Mouse (Mus musculus) bone marrow, adult 2 months (tissue): Measurements from ENCODE around the gene Abracl. TPM values are rescaled to one million over a fixed set of nuclear protein-coding genes. Genes with fewer than 3 reads are reported as not detected.

Experiments used
- H3K27ac ChIP-seq: fragments of 200-500 bp; 2 replicates; pipeline ENCODE4 v1.5.1; 2012; ENCODE audit warnings: low read depth, mild to moderate bottlenecking, control low read depth, inconsistent platforms, low read length; ENCODE audit not compliant: control insufficient read depth, poor library complexity, insufficient read depth
- H3K4me1 ChIP-seq: fragments of 200-500 bp; 2 replicates; pipeline ENCODE4 v1.6.1; 2011; ENCODE audit warnings: low read length; ENCODE audit not compliant: control insufficient read depth, insufficient read depth
- H3K4me3 ChIP-seq: fragments of 200-500 bp; replicated peaks from 2 replicates; pipeline ENCODE3; 2011; ENCODE audit warnings: mild to moderate bottlenecking, low read depth, low read length, control low read depth; ENCODE audit not compliant: control insufficient read depth
- CTCF ChIP-seq: fragments of 200-500 bp; IDR thresholded peaks from 2 replicates; pipeline ENCODE4 v1.5.1; 2011; ENCODE audit warnings: low read length, control low read depth; ENCODE audit not compliant: control insufficient read depth, insufficient read depth
- POLR2A ChIP-seq: fragments of 200-500 bp; IDR thresholded peaks from 2 replicates; pipeline ENCODE4 v1.6.1; 2011; ENCODE audit warnings: low read depth, mild to moderate bottlenecking, control low read depth, low read length, borderline replicate concordance; ENCODE audit not compliant: control insufficient read depth
- WGBS: fragments of 180-500 bp; shearing (Covaris S2); methylation state at CpG from one replicate; pipeline ENCODE4 v1.1.7; 2018; 5-methylcytosine and 5-hydroxymethylcytosine counted together
- polyA plus RNA-seq: library from polyadenylated mRNA; stranded (reverse); fragments of >200 nt; gene quantifications from 2 replicates; pipeline ENCODE4 v1.2.4, GENCODE M21; 2011; ENCODE audit warnings: low replicate concordance; ENCODE audit not compliant: missing spikeins, insufficient read depth, insufficient read length

Abracl gene
- polyA plus RNA-seq, 1 experiment: 129 TPM

GRCm38 (mm10) chr10:18047380-18048146, 24.5 kb upstream of the Abracl start:
- WGBS: 80% methylated on average over 10 of the region's 10 CpGs
- Histone ChIP-seq H3K4me1 (no peaks in the 10 kb centered on the region), H3K4me3 (no peak overlapping the region), H3K27ac (no peak overlapping the region)
- TF ChIP-seq POLR2A: no peak
- no peak for TF ChIP-seq CTCF

- TF ChIP-seq CTCF: no peak
- TF ChIP-seq POLR2A: no peak
- H3K27ac ChIP-seq: no peak overlapping the region
- H3K4me1 ChIP-seq: no peaks in the 10 kb centered on the region
- no peak overlapping the region for H3K4me3 ChIP-seq
Measured at GRCm38 (mm10) chr10:18046380-18046779, 23.3 kb upstream of the Abracl start.

GRCm38 (mm10) chr10:18036849-18037248, 13.8 kb upstream of the Abracl start:
- TF ChIP-seq POLR2A (no peak), CTCF (no peak)
- WGBS: 79% methylated on average over 5 of the region's 5 CpGs
- no peak overlapping the region for H3K27ac ChIP-seq

DNA sequence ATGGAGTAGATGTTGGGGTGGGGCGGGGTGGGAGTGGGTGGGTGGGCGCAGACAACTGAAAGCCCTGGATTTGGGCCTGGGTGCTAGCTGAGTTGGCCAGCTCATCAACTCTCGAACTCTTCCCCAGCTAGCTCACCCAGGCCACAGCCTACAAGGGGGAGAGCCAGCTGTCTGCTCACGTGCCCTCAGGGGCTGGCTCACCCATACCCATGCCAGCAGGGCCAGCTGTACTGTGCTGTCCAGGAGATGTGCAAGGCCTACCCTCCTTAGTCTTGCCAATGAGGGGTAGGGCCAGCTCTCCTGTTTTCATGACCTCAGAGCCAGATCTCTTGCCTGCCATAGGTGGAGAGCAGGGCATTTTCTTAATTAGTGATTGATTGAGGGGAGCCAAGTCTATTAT, 11.3 kb upstream of the Abracl start:
- Histone ChIP-seq H3K4me3 (no peak overlapping the region), H3K4me1 (no peaks in the 10 kb centered on the region), H3K27ac (no peak overlapping the region)
- TF ChIP-seq POLR2A: no peak
- TF ChIP-seq CTCF: no peak
- 85% methylated on average over 4 of the region's 4 CpGs for WGBS

More at GRCm38 (mm10) chr10:18036849-18037248, 13.8 kb upstream of the Abracl start:
- Histone ChIP-seq H3K4me1 (no peaks in the 10 kb centered on the region), H3K4me3 (no peak overlapping the region)

DNA sequence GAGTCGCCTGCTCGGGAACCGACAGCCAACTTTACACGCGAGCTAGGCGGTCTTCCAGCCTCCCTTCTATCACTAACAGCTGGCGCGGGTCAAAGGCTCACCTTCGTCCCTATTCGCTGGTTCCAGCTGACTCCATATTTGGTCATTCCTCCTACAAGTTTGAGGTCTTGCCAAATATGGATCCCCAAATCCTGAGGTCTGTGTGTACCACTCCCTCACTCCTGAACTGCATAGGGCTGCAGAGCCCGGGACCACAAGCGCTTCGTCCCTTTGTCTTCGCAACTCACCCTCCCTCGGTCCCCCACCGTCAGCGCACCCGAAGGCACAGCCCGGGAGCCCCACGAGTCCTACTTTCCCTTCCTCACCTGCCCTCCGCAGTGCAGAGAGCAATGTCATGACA, 776 bp downstream of the Abracl start:
- TF ChIP-seq POLR2A: no peak
- TF ChIP-seq CTCF: no peak
- H3K4me1 ChIP-seq: no peaks in the 10 kb centered on the region; the same call in 1 of the 2 replicates
- H3K4me3 ChIP-seq: peak overlapping the region; percentile 85
- WGBS: under 1% methylated on average over 21 of the region's 21 CpGs
- peak overlapping the region; percentile 78 for H3K27ac ChIP-seq

DNA sequence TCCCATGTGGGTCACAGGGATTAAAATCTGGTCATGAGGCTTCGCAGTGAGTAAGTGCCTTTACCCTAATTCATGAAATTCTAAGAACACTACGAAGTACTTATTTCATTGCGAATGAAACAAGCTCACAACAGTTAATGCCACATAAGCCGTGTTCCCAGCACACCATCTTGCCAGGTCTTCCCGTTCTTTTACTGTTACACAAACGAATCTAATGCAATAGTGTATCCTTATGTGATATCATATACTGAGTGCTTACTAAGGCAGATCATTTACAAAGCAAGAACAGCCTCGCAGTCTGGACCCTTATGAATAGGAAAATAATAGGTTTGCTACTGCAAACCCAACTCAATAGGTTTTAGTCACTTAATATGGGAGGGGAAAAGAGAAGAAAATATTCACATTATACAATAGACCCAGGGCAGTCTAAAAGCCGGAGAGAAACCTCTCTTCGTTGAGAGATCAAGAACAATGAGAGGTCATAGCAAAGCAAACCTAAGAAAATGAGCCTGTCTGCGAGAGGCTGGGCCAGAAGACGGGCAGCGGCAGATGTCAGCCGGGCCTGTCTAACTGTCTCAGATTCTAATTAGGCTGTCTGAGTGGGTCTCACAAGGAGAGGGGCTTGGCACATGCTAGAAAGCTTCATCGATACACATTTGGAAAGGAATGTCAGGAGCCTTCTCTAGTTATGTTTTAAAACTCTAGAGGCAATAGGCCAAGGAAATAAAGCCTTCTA, 1.3 kb downstream of the Abracl start:
- TF ChIP-seq POLR2A (no peak), CTCF (no peak)
- WGBS: 35% methylated on average over 14 of the region's 14 CpGs
- Histone ChIP-seq H3K4me3 (peak overlapping the region; percentile 85), H3K4me1 (no peaks in the 10 kb centered on the region; the same call in 1 of the 2 replicates), H3K27ac (peak overlapping the region; percentile 78)

DNA sequence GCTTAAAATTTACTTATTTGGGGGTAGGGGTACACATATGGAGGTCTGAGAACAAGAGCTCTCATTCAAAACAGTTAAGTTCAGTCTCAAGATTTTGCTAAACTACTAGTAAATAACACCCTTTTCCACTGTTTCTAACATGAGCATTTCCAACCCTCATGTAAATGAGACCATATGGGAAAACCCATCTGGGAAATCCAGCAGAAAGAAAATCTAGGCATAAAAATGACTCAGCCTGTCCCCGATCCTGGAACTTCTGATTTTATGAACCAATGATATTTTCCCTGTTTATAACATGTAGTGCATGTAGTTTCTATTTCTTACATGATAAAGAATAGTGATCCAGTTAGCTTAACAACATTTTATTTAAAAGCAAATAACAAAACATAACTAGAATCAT, 2.2 kb downstream of the Abracl start:
- no peak overlapping the region for H3K4me3 ChIP-seq
- TF ChIP-seq POLR2A (no peak), CTCF (no peak)
- WGBS: 81% methylated on average over 1 of the region's 1 CpGs
- no peak overlapping the region for H3K27ac ChIP-seq
- H3K4me1 ChIP-seq: no peaks in the 10 kb centered on the region; the same call in 1 of the 2 replicates

GRCm38 (mm10) chr10:18020443-18020842, 2.6 kb downstream of the Abracl start:
- 85% methylated on average over 7 of the region's 7 CpGs for WGBS

GRCm38 (mm10) chr10:18011761-18012160, 11.3 kb downstream of the Abracl start:
- Histone ChIP-seq H3K4me1 (peaks cover 2% of the 10 kb centered on the region; the same call in 1 of the 2 replicates), H3K27ac (no peak overlapping the region), H3K4me3 (no peak overlapping the region)
- 83% methylated on average over 5 of the region's 5 CpGs for WGBS
- TF ChIP-seq CTCF (no peak), POLR2A (no peak)

More at GRCm38 (mm10) chr10:18020443-18020842, 2.6 kb downstream of the Abracl start:
- no peak for TF ChIP-seq POLR2A
- no peak for TF ChIP-seq CTCF
- H3K4me3 ChIP-seq: no peak overlapping the region
- H3K4me1 ChIP-seq: no peaks in the 10 kb centered on the region; the same call in 1 of the 2 replicates
- H3K27ac ChIP-seq: no peak overlapping the region
